Mouse (Mus musculus): ENCODE data around the gene Gse1. TPM values are rescaled to one million over a fixed set of nuclear protein-coding genes. Genes with fewer than 3 reads are reported as not detected.

The Gse1 gene
- polyA plus RNA-seq, 1 experiment from 2014 or later, result 6.9 TPM

GRCm38 (mm10) chr8:120336087-120336380 is 107.8 kb downstream of the Gse1 start:
- Histone ChIP-seq H3K36me3 (ENCODE audit: control insufficient read depth, insufficient read depth, low read length) (no peaks in the 10 kb centered on the region), H3K27ac (ENCODE audit: low read length) (peak overlapping the region; percentile 38; the same call in 1 of the 2 replicates), H3K4me3 (replicated peaks; ENCODE audit: low read length) (no peak overlapping the region), H3K4me2 (ENCODE audit: low read depth, low read length) (peak overlapping the region; percentile 50; the same call in 1 of the 2 replicates), H3K27me3 (ENCODE audit: control insufficient read depth, insufficient read depth, low read length) (no peaks in the 10 kb centered on the region), H3K4me1 (ENCODE audit: control insufficient read depth, insufficient read depth, low read length) (peaks cover 20% of the 10 kb centered on the region), H3K9me3 (replicated peaks; ENCODE audit: control insufficient read depth, low read length) (0 out of 2 replicates have a peak, but pooled peaks cover 3% of the 10 kb centered on the region), H3K9ac (ENCODE audit: low read length) (peak overlapping the region; percentile 57; the same call in 1 of the 2 replicates)
- WGBS, result 6% methylated on average over 9 of the region's 9 CpGs
- no peak for ATAC-seq (ENCODE audit: insufficient read depth, low FRiP score)

- no peak overlapping the region for H3K4me3 ChIP-seq (replicated peaks; ENCODE audit: low read length)
Observed at GRCm38 (mm10) chr8:120336909-120337555, 108.8 kb downstream of the Gse1 start.

GRCm38 (mm10) chr8:120337627-120338026 is 109.4 kb downstream of the Gse1 start:
- WGBS, result 54% methylated on average over 5 of the region's 5 CpGs
- Histone ChIP-seq H3K4me2 (ENCODE audit: low read depth, low read length) (no peak overlapping the region), H3K4me1 (ENCODE audit: control insufficient read depth, insufficient read depth, low read length) (peaks cover 20% of the 10 kb centered on the region), H3K27me3 (ENCODE audit: control insufficient read depth, insufficient read depth, low read length) (no peaks in the 10 kb centered on the region), H3K9ac (ENCODE audit: low read length) (no peak overlapping the region), H3K36me3 (ENCODE audit: control insufficient read depth, insufficient read depth, low read length) (no peaks in the 10 kb centered on the region), H3K4me3 (replicated peaks; ENCODE audit: low read length) (no peak overlapping the region), H3K27ac (ENCODE audit: low read length) (no peak overlapping the region), H3K9me3 (replicated peaks; ENCODE audit: control insufficient read depth, low read length) (0 out of 2 replicates have a peak, but pooled peaks cover 3% of the 10 kb centered on the region)
- no peak for ATAC-seq (ENCODE audit: insufficient read depth, low FRiP score)

More at GRCm38 (mm10) chr8:120336909-120337555, 108.8 kb downstream of the Gse1 start:
- no peaks in the 10 kb centered on the region for H3K27me3 ChIP-seq (ENCODE audit: control insufficient read depth, insufficient read depth, low read length)
- 0 out of 2 replicates have a peak, but pooled peaks cover 3% of the 10 kb centered on the region for H3K9me3 ChIP-seq (replicated peaks; ENCODE audit: control insufficient read depth, low read length)
- no peaks in the 10 kb centered on the region for H3K36me3 ChIP-seq (ENCODE audit: control insufficient read depth, insufficient read depth, low read length)
- no peak overlapping the region for H3K9ac ChIP-seq (ENCODE audit: low read length)
- no peak for ATAC-seq (ENCODE audit: insufficient read depth, low FRiP score)
- peaks cover 20% of the 10 kb centered on the region for H3K4me1 ChIP-seq (ENCODE audit: control insufficient read depth, insufficient read depth, low read length)
- WGBS, result 59% methylated on average over 5 of the region's 5 CpGs
- H3K4me2 ChIP-seq (ENCODE audit: low read depth, low read length), result no peak overlapping the region
- no peak overlapping the region for H3K27ac ChIP-seq (ENCODE audit: low read length)

- no peak for ATAC-seq (ENCODE audit: insufficient read depth, low FRiP score)
- Histone ChIP-seq H3K4me2 (ENCODE audit: low read depth, low read length) (no peak overlapping the region), H3K4me1 (ENCODE audit: control insufficient read depth, insufficient read depth, low read length) (peaks cover 20% of the 10 kb centered on the region), H3K9ac (ENCODE audit: low read length) (no peak overlapping the region), H3K36me3 (ENCODE audit: control insufficient read depth, insufficient read depth, low read length) (no peaks in the 10 kb centered on the region), H3K27ac (ENCODE audit: low read length) (no peak overlapping the region), H3K27me3 (ENCODE audit: control insufficient read depth, insufficient read depth, low read length) (no peaks in the 10 kb centered on the region), H3K9me3 (replicated peaks; ENCODE audit: control insufficient read depth, low read length) (0 out of 2 replicates have a peak, but pooled peaks cover 3% of the 10 kb centered on the region), H3K4me3 (replicated peaks; ENCODE audit: low read length) (no peak overlapping the region)
- WGBS, result 88% methylated on average over 7 of the region's 7 CpGs
Observed at GRCm38 (mm10) chr8:120338678-120339077, 110.4 kb downstream of the Gse1 start.

GRCm38 (mm10) chr8:120339743-120340142 is 111.5 kb downstream of the Gse1 start:
- Histone ChIP-seq H3K27ac (ENCODE audit: low read length) (no peak overlapping the region), H3K4me3 (replicated peaks; ENCODE audit: low read length) (no peak overlapping the region), H3K4me1 (ENCODE audit: control insufficient read depth, insufficient read depth, low read length) (peaks cover 17% of the 10 kb centered on the region), H3K9ac (ENCODE audit: low read length) (no peak overlapping the region), H3K4me2 (ENCODE audit: low read depth, low read length) (no peak overlapping the region), H3K27me3 (ENCODE audit: control insufficient read depth, insufficient read depth, low read length) (no peaks in the 10 kb centered on the region), H3K36me3 (ENCODE audit: control insufficient read depth, insufficient read depth, low read length) (no peaks in the 10 kb centered on the region), H3K9me3 (replicated peaks; ENCODE audit: control insufficient read depth, low read length) (0 out of 2 replicates have a peak, but pooled peaks cover 3% of the 10 kb centered on the region)
- WGBS, result 68% methylated on average over 7 of the region's 8 CpGs
- no peak for ATAC-seq (ENCODE audit: insufficient read depth, low FRiP score)

- Histone ChIP-seq H3K27me3 (ENCODE audit: control insufficient read depth, insufficient read depth, low read length) (no peaks in the 10 kb centered on the region), H3K9me3 (replicated peaks; ENCODE audit: control insufficient read depth, low read length) (0 out of 2 replicates have a peak, but pooled peaks cover 3% of the 10 kb centered on the region), H3K4me2 (ENCODE audit: low read depth, low read length) (no peak overlapping the region), H3K4me1 (ENCODE audit: control insufficient read depth, insufficient read depth, low read length) (peaks cover 4% of the 10 kb centered on the region; the same call in 1 of the 2 replicates), H3K27ac (ENCODE audit: low read length) (no peak overlapping the region), H3K4me3 (replicated peaks; ENCODE audit: low read length) (no peak overlapping the region), H3K36me3 (ENCODE audit: control insufficient read depth, insufficient read depth, low read length) (no peaks in the 10 kb centered on the region), H3K9ac (ENCODE audit: low read length) (no peak overlapping the region)
- no peak for ATAC-seq (ENCODE audit: insufficient read depth, low FRiP score)
- WGBS, result 77% methylated on average over 10 of the region's 10 CpGs
Observed at GRCm38 (mm10) chr8:120341124-120341523, 112.9 kb downstream of the Gse1 start.

GRCm38 (mm10) chr8:120342847-120343548 is 114.7 kb downstream of the Gse1 start:
- H3K9me3 ChIP-seq (replicated peaks; ENCODE audit: control insufficient read depth, low read length), result 0 out of 2 replicates have a peak, but pooled peaks cover 3% of the 10 kb centered on the region
- ATAC-seq (ENCODE audit: insufficient read depth, low FRiP score), result no peak
- H3K27me3 ChIP-seq (ENCODE audit: control insufficient read depth, insufficient read depth, low read length), result no peaks in the 10 kb centered on the region
- no peak overlapping the region for H3K4me3 ChIP-seq (replicated peaks; ENCODE audit: low read length)
- H3K27ac ChIP-seq (ENCODE audit: low read length), result no peak overlapping the region
- H3K4me1 ChIP-seq (ENCODE audit: control insufficient read depth, insufficient read depth, low read length), result no peaks in the 10 kb centered on the region; the same call in 1 of the 2 replicates
- 74% methylated on average over 7 of the region's 7 CpGs for WGBS
- no peaks in the 10 kb centered on the region for H3K36me3 ChIP-seq (ENCODE audit: control insufficient read depth, insufficient read depth, low read length)
- no peak overlapping the region for H3K9ac ChIP-seq (ENCODE audit: low read length)
- no peak overlapping the region for H3K4me2 ChIP-seq (ENCODE audit: low read depth, low read length)

GRCm38 (mm10) chr8:120343582-120343981 is 115.3 kb downstream of the Gse1 start:
- H3K4me2 ChIP-seq (ENCODE audit: low read depth, low read length), result no peak overlapping the region
- no peaks in the 10 kb centered on the region; the same call in 1 of the 2 replicates for H3K4me1 ChIP-seq (ENCODE audit: control insufficient read depth, insufficient read depth, low read length)
- H3K9me3 ChIP-seq (replicated peaks; ENCODE audit: control insufficient read depth, low read length), result 0 out of 2 replicates have a peak, but pooled peaks cover 3% of the 10 kb centered on the region
- no peak for ATAC-seq (ENCODE audit: insufficient read depth, low FRiP score)
- 76% methylated on average over 12 of the region's 12 CpGs for WGBS
- no peaks in the 10 kb centered on the region for H3K36me3 ChIP-seq (ENCODE audit: control insufficient read depth, insufficient read depth, low read length)
- H3K27me3 ChIP-seq (ENCODE audit: control insufficient read depth, insufficient read depth, low read length), result no peaks in the 10 kb centered on the region
- H3K27ac ChIP-seq (ENCODE audit: low read length), result no peak overlapping the region
- no peak overlapping the region for H3K9ac ChIP-seq (ENCODE audit: low read length)
- H3K4me3 ChIP-seq (replicated peaks; ENCODE audit: low read length), result no peak overlapping the region

GRCm38 (mm10) chr8:120344166-120344565 is 115.9 kb downstream of the Gse1 start:
- ATAC-seq (ENCODE audit: insufficient read depth, low FRiP score), result no peak
- Histone ChIP-seq H3K4me3 (replicated peaks; ENCODE audit: low read length) (no peak overlapping the region), H3K27me3 (ENCODE audit: control insufficient read depth, insufficient read depth, low read length) (no peaks in the 10 kb centered on the region), H3K27ac (ENCODE audit: low read length) (no peak overlapping the region), H3K9ac (ENCODE audit: low read length) (no peak overlapping the region), H3K36me3 (ENCODE audit: control insufficient read depth, insufficient read depth, low read length) (no peaks in the 10 kb centered on the region), H3K9me3 (replicated peaks; ENCODE audit: control insufficient read depth, low read length) (no peaks in the 10 kb centered on the region), H3K4me2 (ENCODE audit: low read depth, low read length) (no peak overlapping the region), H3K4me1 (ENCODE audit: control insufficient read depth, insufficient read depth, low read length) (peaks cover 3% of the 10 kb centered on the region; the same call in 1 of the 2 replicates)
- WGBS, result 39% methylated on average over 4 of the region's 4 CpGs

All from stomach, embryonic 16.5 days (tissue).